Mouse (Mus musculus): ENCODE data around the gene Ncmap. TPM values are rescaled to one million over a fixed set of nuclear protein-coding genes. Genes with fewer than 3 reads are reported as not detected.

The Ncmap gene
- total RNA-seq (2017), result not detected in 2 replicates

GRCm38 (mm10) chr4:135397991-135398390 lies at the start of gene Ncmap:
TSS of gene Ncmap (minus strand) at chr4:135398227.
- no peak for ATAC-seq (replicated peaks; ENCODE audit: low read depth, poor library complexity, severe bottlenecking)

- ATAC-seq (replicated peaks; ENCODE audit: low read depth, poor library complexity, severe bottlenecking), result no peak
These were observed 44.4 kb upstream of the Ncmap start for GRCm38 (mm10) chr4:135442473-135442872.

- ATAC-seq (replicated peaks; ENCODE audit: low read depth, poor library complexity, severe bottlenecking), result peak; percentile 59
These were observed 42.0 kb upstream of the Ncmap start for GRCm38 (mm10) chr4:135439904-135440522.

GRCm38 (mm10) chr4:135439188-135439647 lies 41.2 kb upstream of the Ncmap start:
- peak; percentile 91 for ATAC-seq (replicated peaks; ENCODE audit: low read depth, poor library complexity, severe bottlenecking)

GRCm38 (mm10) chr4:135437924-135438323 lies 39.9 kb upstream of the Ncmap start:
- ATAC-seq (replicated peaks; ENCODE audit: low read depth, poor library complexity, severe bottlenecking), result no peak

- no peak for ATAC-seq (replicated peaks; ENCODE audit: low read depth, poor library complexity, severe bottlenecking)
These were observed 38.3 kb upstream of the Ncmap start for GRCm38 (mm10) chr4:135436291-135436690.

GRCm38 (mm10) chr4:135434395-135434789 lies 36.4 kb upstream of the Ncmap start:
- ATAC-seq (replicated peaks; ENCODE audit: low read depth, poor library complexity, severe bottlenecking), result no peak

GRCm38 (mm10) chr4:135433443-135434394 lies 35.7 kb upstream of the Ncmap start, which contains the start of gene Rcan3:
TSS of gene Rcan3 (minus strand) at chr4:135433853.
- peak; percentile 81 for ATAC-seq (replicated peaks; ENCODE audit: low read depth, poor library complexity, severe bottlenecking)

- no peak for ATAC-seq (replicated peaks; ENCODE audit: low read depth, poor library complexity, severe bottlenecking)
These were observed 35.0 kb upstream of the Ncmap start for GRCm38 (mm10) chr4:135433086-135433442.

GRCm38 (mm10) chr4:135429990-135430760 lies 32.1 kb upstream of the Ncmap start:
- ATAC-seq (replicated peaks; ENCODE audit: low read depth, poor library complexity, severe bottlenecking), result no peak

GRCm38 (mm10) chr4:135429383-135429782 lies 31.4 kb upstream of the Ncmap start:
- ATAC-seq (replicated peaks; ENCODE audit: low read depth, poor library complexity, severe bottlenecking), result no peak

- no peak; the same call in 1 of the 2 replicates for ATAC-seq (replicated peaks; ENCODE audit: low read depth, poor library complexity, severe bottlenecking)
These were observed 28.6 kb upstream of the Ncmap start for GRCm38 (mm10) chr4:135426587-135426986.

- no peak for ATAC-seq (replicated peaks; ENCODE audit: low read depth, poor library complexity, severe bottlenecking)
These were observed 27.6 kb upstream of the Ncmap start for GRCm38 (mm10) chr4:135425625-135426024.

GRCm38 (mm10) chr4:135420961-135421360 lies 22.9 kb upstream of the Ncmap start:
- ATAC-seq (replicated peaks; ENCODE audit: low read depth, poor library complexity, severe bottlenecking), result no peak

GRCm38 (mm10) chr4:135420416-135420815 lies 22.4 kb upstream of the Ncmap start:
- no peak for ATAC-seq (replicated peaks; ENCODE audit: low read depth, poor library complexity, severe bottlenecking)

GRCm38 (mm10) chr4:135419996-135420395 lies 22.0 kb upstream of the Ncmap start:
- ATAC-seq (replicated peaks; ENCODE audit: low read depth, poor library complexity, severe bottlenecking), result no peak

- ATAC-seq (replicated peaks; ENCODE audit: low read depth, poor library complexity, severe bottlenecking), result peak; percentile 70
These were observed 18.3 kb upstream of the Ncmap start for GRCm38 (mm10) chr4:135416367-135416766.

- ATAC-seq (replicated peaks; ENCODE audit: low read depth, poor library complexity, severe bottlenecking), result no peak
These were observed 15.5 kb upstream of the Ncmap start for GRCm38 (mm10) chr4:135413491-135413890.

- peak; percentile 75 for ATAC-seq (replicated peaks; ENCODE audit: low read depth, poor library complexity, severe bottlenecking)
These were observed 13.6 kb upstream of the Ncmap start for GRCm38 (mm10) chr4:135411633-135412032.

- no peak for ATAC-seq (replicated peaks; ENCODE audit: low read depth, poor library complexity, severe bottlenecking)
These were observed 8.2 kb upstream of the Ncmap start for GRCm38 (mm10) chr4:135406180-135406579.
